Mouse (Mus musculus) midbrain, embryonic 12.5 days (tissue): ENCODE measurements around the gene Cdsn. TPM values are rescaled to one million over a fixed set of nuclear protein-coding genes. Genes with fewer than 3 reads are reported as not detected.

ENCODE experiments used
- ATAC-seq: fragments of 200-750 bp; cut with Nextera tagmentation; 2 replicates; pipeline ENCODE4 v1.8.0; 2017; ENCODE audit warnings: low read depth, moderate TSS enrichment, moderate library complexity; ENCODE audit not compliant: low FRiP score
- H3K27ac ChIP-seq: fragments of 300-500 bp; sonication (generic); replicated peaks from 2 replicates; pipeline ENCODE4 v1.5.1; 2016; ENCODE audit warnings: mild to moderate bottlenecking
- H3K27me3 ChIP-seq: fragments of 300-500 bp; sonication (generic); 2 replicates; pipeline ENCODE4 v1.6.1; 2016; ENCODE audit warnings: mild to moderate bottlenecking
- H3K36me3 ChIP-seq: fragments of 300-500 bp; sonication (generic); 2 replicates; pipeline ENCODE4 v1.6.1; 2016
- H3K4me1 ChIP-seq: fragments of 300-500 bp; sonication (generic); 2 replicates; pipeline ENCODE4 v1.6.1; 2016
- H3K4me2 ChIP-seq: fragments of 300-500 bp; sonication (generic); replicated peaks from 2 replicates; pipeline ENCODE4 v1.6.1; 2016; ENCODE audit warnings: mild to moderate bottlenecking, moderate library complexity
- H3K4me3 ChIP-seq: fragments of 300-500 bp; sonication (generic); 2 replicates; pipeline ENCODE4 v1.5.1; 2016; ENCODE audit warnings: mild to moderate bottlenecking
- H3K9ac ChIP-seq: fragments of 300-500 bp; sonication (generic); replicated peaks from 2 replicates; pipeline ENCODE4 v1.6.1; 2016; ENCODE audit warnings: mild to moderate bottlenecking, moderate library complexity
- H3K9me3 ChIP-seq: fragments of 300-500 bp; sonication (generic); 2 replicates; pipeline ENCODE4 v1.6.1; 2016; ENCODE audit warnings: mild to moderate bottlenecking
- WGBS: fragments of 180-500 bp; shearing (Covaris S2); methylation state at CpG from one replicate; pipeline ENCODE4 v1.1.7; 2016; 5-methylcytosine and 5-hydroxymethylcytosine counted together
- polyA plus RNA-seq: library from polyadenylated mRNA; unstranded; fragments of >200 nt; fragmentation: Nextera tagmentation; extraction: Ambion mirVana; gene quantifications from 2 replicates; pipeline ENCODE4 v1.2.1, GENCODE M21; 2016

Gene Cdsn
- polyA plus RNA-seq, 1 experiment from 2014 or later = 0.06 TPM

- Histone ChIP-seq H3K4me2 (0 out of 2 replicates have a peak overlapping the region, but pooled peaks have one; percentile 79), H3K36me3 (no peaks in the 10 kb centered on the region; the same call in 1 of the 2 replicates), H3K4me3 (no peak overlapping the region), H3K27ac (no peak overlapping the region), H3K4me1 (peaks cover 39% of the 10 kb centered on the region), H3K9ac (no peak overlapping the region), H3K9me3 (no peaks in the 10 kb centered on the region), H3K27me3 (peaks cover 20% of the 10 kb centered on the region)
- no peak for ATAC-seq
- 19% methylated on average over 2 of the region's 2 CpGs for WGBS
These were observed 38.0 kb upstream of the Cdsn start for GRCm38 (mm10) chr17:35513886-35514285.

GRCm38 (mm10) chr17:35514756-35515155 is 37.2 kb upstream of the Cdsn start:
- Histone ChIP-seq H3K27ac (no peak overlapping the region), H3K4me2 (peak overlapping the region; percentile 79), H3K4me3 (peak overlapping the region; percentile 58; the same call in 1 of the 2 replicates), H3K4me1 (peaks cover 35% of the 10 kb centered on the region), H3K36me3 (no peaks in the 10 kb centered on the region; the same call in 1 of the 2 replicates), H3K9me3 (no peaks in the 10 kb centered on the region), H3K27me3 (peaks cover 11% of the 10 kb centered on the region; the same call in 1 of the 2 replicates), H3K9ac (peak overlapping the region; percentile 56; the same call in 1 of the 2 replicates)
- no peak for ATAC-seq
- 57% methylated on average over 6 of the region's 6 CpGs for WGBS

- peak overlapping the region; percentile 79 for H3K4me2 ChIP-seq
- no peak overlapping the region for H3K27ac ChIP-seq
- no peaks in the 10 kb centered on the region; the same call in none of the 2 replicates for H3K36me3 ChIP-seq
- H3K9me3 ChIP-seq = no peaks in the 10 kb centered on the region
- peak overlapping the region; percentile 58 for H3K4me3 ChIP-seq
- H3K9ac ChIP-seq = peak overlapping the region; percentile 56
- H3K27me3 ChIP-seq = peaks cover 10% of the 10 kb centered on the region; the same call in 1 of the 2 replicates
- WGBS = 6% methylated on average over 25 of the region's 25 CpGs
- peaks cover 35% of the 10 kb centered on the region for H3K4me1 ChIP-seq
- peak; percentile 45 for ATAC-seq
These were observed 35.9 kb upstream of the Cdsn start for GRCm38 (mm10) chr17:35515911-35516640.

- Histone ChIP-seq H3K27ac (no peak within 1 kb of the TSS), H3K27me3 (peaks cover 10% of the 10 kb centered on the region; the same call in 1 of the 2 replicates), H3K9me3 (no peaks in the 10 kb centered on the region), H3K4me2 (peak within 1 kb of the TSS; percentile 79), H3K4me3 (peak within 1 kb of the TSS; percentile 58), H3K9ac (peak within 1 kb of the TSS; percentile 57), H3K4me1 (peaks cover 35% of the 10 kb centered on the region), H3K36me3 (no peaks in the 10 kb centered on the region; the same call in none of the 2 replicates)
- peak; percentile 86 for ATAC-seq
- WGBS = 2% methylated on average over 65 of the region's 67 CpGs
These were observed 35.1 kb upstream of the Cdsn start, which contains the start of the genes Tcf19 and Cchcr1 for GRCm38 (mm10) chr17:35516652-35517500. Tcf19 (minus strand) TSS chr17:35516824. Cchcr1 (plus strand) TSS chr17:35517100.

GRCm38 (mm10) chr17:35517526-35517925 is 34.4 kb upstream of the Cdsn start:
- peak overlapping the region; percentile 58 for H3K4me3 ChIP-seq
- ATAC-seq = peak; percentile 0; the same call in 1 of the 2 replicates
- peak overlapping the region; percentile 57 for H3K9ac ChIP-seq
- peak overlapping the region; percentile 79 for H3K4me2 ChIP-seq
- peaks cover 10% of the 10 kb centered on the region; the same call in 1 of the 2 replicates for H3K27me3 ChIP-seq
- no peak overlapping the region for H3K27ac ChIP-seq
- no peaks in the 10 kb centered on the region for H3K9me3 ChIP-seq
- H3K36me3 ChIP-seq = peaks cover under 1% of the 10 kb centered on the region
- 10% methylated on average over 12 of the region's 12 CpGs for WGBS
- H3K4me1 ChIP-seq = peaks cover 35% of the 10 kb centered on the region

GRCm38 (mm10) chr17:35524354-35524753 is 27.6 kb upstream of the Cdsn start:
- Histone ChIP-seq H3K9me3 (no peaks in the 10 kb centered on the region), H3K27ac (no peak overlapping the region), H3K4me1 (no peaks in the 10 kb centered on the region), H3K4me3 (no peak overlapping the region), H3K36me3 (peaks cover 44% of the 10 kb centered on the region), H3K4me2 (no peak overlapping the region), H3K9ac (no peak overlapping the region), H3K27me3 (no peaks in the 10 kb centered on the region)
- no peak for ATAC-seq
- 86% methylated on average over 9 of the region's 9 CpGs for WGBS

GRCm38 (mm10) chr17:35526644-35527043 is 25.3 kb upstream of the Cdsn start:
- Histone ChIP-seq H3K9me3 (no peaks in the 10 kb centered on the region), H3K9ac (no peak overlapping the region), H3K36me3 (peaks cover 53% of the 10 kb centered on the region), H3K4me3 (no peak overlapping the region), H3K4me2 (no peak overlapping the region), H3K27me3 (no peaks in the 10 kb centered on the region), H3K27ac (no peak overlapping the region), H3K4me1 (no peaks in the 10 kb centered on the region)
- 82% methylated on average over 8 of the region's 8 CpGs for whole genome bisulfite sequencing
- no peak for ATAC-seq

- Histone ChIP-seq H3K27me3 (peaks cover 9% of the 10 kb centered on the region; the same call in 1 of the 2 replicates), H3K9me3 (no peaks in the 10 kb centered on the region), H3K4me3 (no peak overlapping the region), H3K4me2 (no peak overlapping the region), H3K4me1 (no peaks in the 10 kb centered on the region), H3K36me3 (peaks cover 26% of the 10 kb centered on the region), H3K27ac (no peak overlapping the region), H3K9ac (no peak overlapping the region)
- WGBS = 25% methylated on average over 3 of the region's 3 CpGs
- no peak for ATAC-seq
These were observed 19.6 kb upstream of the Cdsn start for GRCm38 (mm10) chr17:35532360-35532759.

- Histone ChIP-seq H3K36me3 (peaks cover 23% of the 10 kb centered on the region), H3K9me3 (no peaks in the 10 kb centered on the region), H3K9ac (no peak within 1 kb of the TSS), H3K27me3 (peaks cover 9% of the 10 kb centered on the region; the same call in 1 of the 2 replicates), H3K4me3 (no peak within 1 kb of the TSS), H3K4me1 (no peaks in the 10 kb centered on the region), H3K4me2 (no peak within 1 kb of the TSS), H3K27ac (no peak within 1 kb of the TSS)
- WGBS = 46% methylated on average over 7 of the region's 7 CpGs
- no peak for ATAC-seq
These were observed 19.0 kb upstream of the Cdsn start, which contains the start of gene Psors1c2 for GRCm38 (mm10) chr17:35532901-35533300. Psors1c2 (plus strand) TSS chr17:35533201.

GRCm38 (mm10) chr17:35534343-35534742 is 17.6 kb upstream of the Cdsn start:
- Histone ChIP-seq H3K27me3 (peaks cover 9% of the 10 kb centered on the region; the same call in 1 of the 2 replicates), H3K4me2 (no peak overlapping the region), H3K4me3 (no peak overlapping the region), H3K27ac (no peak overlapping the region), H3K36me3 (peaks cover 8% of the 10 kb centered on the region; the same call in 1 of the 2 replicates), H3K9ac (no peak overlapping the region), H3K9me3 (no peaks in the 10 kb centered on the region), H3K4me1 (no peaks in the 10 kb centered on the region)
- 0 out of 2 replicates have a peak, but pooled peaks have one; percentile 30 for ATAC-seq
- 15% methylated on average over 6 of the region's 6 CpGs for WGBS

- no peak for ATAC-seq
- Histone ChIP-seq H3K27me3 (peaks cover 9% of the 10 kb centered on the region; the same call in 1 of the 2 replicates), H3K9me3 (no peaks in the 10 kb centered on the region), H3K36me3 (no peaks in the 10 kb centered on the region), H3K9ac (no peak overlapping the region), H3K4me2 (no peak overlapping the region), H3K27ac (no peak overlapping the region), H3K4me3 (no peak overlapping the region), H3K4me1 (no peaks in the 10 kb centered on the region)
- 83% methylated on average over 4 of the region's 4 CpGs for WGBS
These were observed 14.5 kb upstream of the Cdsn start for GRCm38 (mm10) chr17:35537421-35537820.
